Mouse (Mus musculus): ENCODE results near the gene Fam166a. TPM values are rescaled to one million over a fixed set of nuclear protein-coding genes. Genes with fewer than 3 reads are reported as not detected.

Fam166a gene
- total RNA-seq, 1 experiment = 0.49 TPM

GRCm38 (mm10) chr2:25185625-25186574, 32.6 kb upstream of the Fam166a start:
- no peaks in the 10 kb centered on the region for H3K9me3 ChIP-seq (ENCODE audit: control insufficient read depth, insufficient read depth, low read depth, low read length)
- H3K4me3 ChIP-seq (ENCODE audit: insufficient read depth in 1 of 2, low read depth in 1 of 2, low read length in 2 of 2, poor library complexity in 1 of 2, severe bottlenecking in 1 of 2) = peak overlapping the region; percentile 68 to 85
- DNase-seq (ENCODE audit: low read depth, low spot score) = peak; percentile 45
- peak overlapping the region; percentile 71 for H3K9ac ChIP-seq (ENCODE audit: insufficient read depth, low read depth, low read length, poor library complexity, severe bottlenecking)
- H3K27ac ChIP-seq (ENCODE audit: insufficient read depth, low read depth, low read length, poor library complexity, severe bottlenecking) = no peak overlapping the region
- TF ChIP-seq CHD2 (IDR thresholded peaks at IDR 0.05; ENCODE audit: low read depth, low read length) (no peak), MAFK (IDR thresholded peaks at IDR 0.05; ENCODE audit: insufficient read depth, low read depth, low read length) (no peak), ZC3H11A (IDR thresholded peaks at IDR 0.05; ENCODE audit: borderline replicate concordance, low read depth, low read length) (no peak), ZNF384 (IDR thresholded peaks at IDR 0.05; ENCODE audit: low read depth, low read length) (no peak), HCFC1 (IDR thresholded peaks at IDR 0.05; ENCODE audit: borderline replicate concordance, insufficient read depth, low read length) (no peak)
- H3K4me1 ChIP-seq (ENCODE audit: control insufficient read depth in 2 of 2, insufficient read depth in 2 of 2, low read length in 2 of 2, poor library complexity in 1 of 2) = peaks cover 4 to 8% of the 10 kb centered on the region in 2 experiments; a peak in 1 of 4 replicates
- H3K36me3 ChIP-seq (ENCODE audit: control insufficient read depth, insufficient read depth, low read length, poor library complexity, severe bottlenecking) = no peaks in the 10 kb centered on the region
- in situ Hi-C loops (cut with MboI; ENCODE audit: low sequenced_read_pairs in 2 of 2, unreplicated experiment in 2 of 2) = no loop called here

GRCm38 (mm10) chr2:25186575-25186930, 32.0 kb upstream of the Fam166a start:
- in situ Hi-C loops (cut with MboI; ENCODE audit: low sequenced_read_pairs in 2 of 2, unreplicated experiment in 2 of 2) = no loop called here
- Histone ChIP-seq H3K4me1 (ENCODE audit: control insufficient read depth in 2 of 2, insufficient read depth in 2 of 2, low read length in 2 of 2, poor library complexity in 1 of 2) (peaks cover 4 to 8% of the 10 kb centered on the region in 2 experiments; a peak in 1 of 4 replicates), H3K36me3 (ENCODE audit: control insufficient read depth, insufficient read depth, low read length, poor library complexity, severe bottlenecking) (no peaks in the 10 kb centered on the region), H3K9me3 (ENCODE audit: control insufficient read depth, insufficient read depth, low read depth, low read length) (no peaks in the 10 kb centered on the region), H3K4me3 (ENCODE audit: insufficient read depth in 1 of 2, low read depth in 1 of 2, low read length in 2 of 2, poor library complexity in 1 of 2, severe bottlenecking in 1 of 2) (peak overlapping the region; percentile 68 to 85; a peak in 3 of 4 replicates), H3K27ac (ENCODE audit: insufficient read depth, low read depth, low read length, poor library complexity, severe bottlenecking) (no peak overlapping the region), H3K9ac (ENCODE audit: insufficient read depth, low read depth, low read length, poor library complexity, severe bottlenecking) (no peak overlapping the region)
- TF ChIP-seq MAFK (IDR thresholded peaks at IDR 0.05; ENCODE audit: insufficient read depth, low read depth, low read length) (no peak), CHD2 (IDR thresholded peaks at IDR 0.05; ENCODE audit: low read depth, low read length) (no peak), ZNF384 (IDR thresholded peaks at IDR 0.05; ENCODE audit: low read depth, low read length) (no peak), ZC3H11A (IDR thresholded peaks at IDR 0.05; ENCODE audit: borderline replicate concordance, low read depth, low read length) (no peak), HCFC1 (IDR thresholded peaks at IDR 0.05; ENCODE audit: borderline replicate concordance, insufficient read depth, low read length) (no peak)
- no peak for DNase-seq (ENCODE audit: low read depth, low spot score)

GRCm38 (mm10) chr2:25187841-25188240, 30.7 kb upstream of the Fam166a start:
- TF ChIP-seq HCFC1 (IDR thresholded peaks at IDR 0.05; ENCODE audit: borderline replicate concordance, insufficient read depth, low read length) = no peak
- TF ChIP-seq CHD2 (IDR thresholded peaks at IDR 0.05; ENCODE audit: low read depth, low read length) = no peak
- TF ChIP-seq ZNF384 (IDR thresholded peaks at IDR 0.05; ENCODE audit: low read depth, low read length) = no peak
- TF ChIP-seq ZC3H11A (IDR thresholded peaks at IDR 0.05; ENCODE audit: borderline replicate concordance, low read depth, low read length) = no peak
- TF ChIP-seq MAFK (IDR thresholded peaks at IDR 0.05; ENCODE audit: insufficient read depth, low read depth, low read length) = no peak
- no peaks in the 10 kb centered on the region for H3K9me3 ChIP-seq (ENCODE audit: control insufficient read depth, insufficient read depth, low read depth, low read length)
- H3K4me3 ChIP-seq (ENCODE audit: insufficient read depth in 1 of 2, low read depth in 1 of 2, low read length in 2 of 2, poor library complexity in 1 of 2, severe bottlenecking in 1 of 2) = no peak overlapping the region
- H3K9ac ChIP-seq (ENCODE audit: insufficient read depth, low read depth, low read length, poor library complexity, severe bottlenecking) = no peak overlapping the region
- DNase-seq (ENCODE audit: low read depth, low spot score) = no peak
- H3K36me3 ChIP-seq (ENCODE audit: control insufficient read depth, insufficient read depth, low read length, poor library complexity, severe bottlenecking) = no peaks in the 10 kb centered on the region
- in situ Hi-C loops (cut with MboI; ENCODE audit: low sequenced_read_pairs in 2 of 2, unreplicated experiment in 2 of 2) = no loop called here
- H3K27ac ChIP-seq (ENCODE audit: insufficient read depth, low read depth, low read length, poor library complexity, severe bottlenecking) = no peak overlapping the region
- H3K4me1 ChIP-seq (ENCODE audit: control insufficient read depth in 2 of 2, insufficient read depth in 2 of 2, low read length in 2 of 2, poor library complexity in 1 of 2) = peaks cover 4 to 6% of the 10 kb centered on the region in 2 experiments; a peak in 1 of 4 replicates

- Histone ChIP-seq H3K9ac (ENCODE audit: insufficient read depth, low read depth, low read length, poor library complexity, severe bottlenecking) (peak overlapping the region; percentile 12; the same call in 1 of the 2 replicates), H3K27ac (ENCODE audit: insufficient read depth, low read depth, low read length, poor library complexity, severe bottlenecking) (no peak overlapping the region), H3K4me1 (ENCODE audit: control insufficient read depth in 2 of 2, insufficient read depth in 2 of 2, low read length in 2 of 2, poor library complexity in 1 of 2) (peaks cover 2 to 22% of the 10 kb centered on the region in 2 experiments; a peak in 2 of 4 replicates), H3K36me3 (ENCODE audit: control insufficient read depth, insufficient read depth, low read length, poor library complexity, severe bottlenecking) (peaks cover 3% of the 10 kb centered on the region; the same call in 1 of the 2 replicates), H3K9me3 (ENCODE audit: control insufficient read depth, insufficient read depth, low read depth, low read length) (no peaks in the 10 kb centered on the region), H3K4me3 (ENCODE audit: insufficient read depth in 1 of 2, low read depth in 1 of 2, low read length in 2 of 2, poor library complexity in 1 of 2, severe bottlenecking in 1 of 2) (peak overlapping the region; percentile 9 to 35; a peak in 3 of 4 replicates)
- in situ Hi-C loops (cut with MboI; ENCODE audit: low sequenced_read_pairs in 2 of 2, unreplicated experiment in 2 of 2) = no loop called here
- DNase-seq (ENCODE audit: low read depth, low spot score) = peak; percentile 96
- TF ChIP-seq ZNF384 (IDR thresholded peaks at IDR 0.05; ENCODE audit: low read depth, low read length) = no peak
- TF ChIP-seq CHD2 (IDR thresholded peaks at IDR 0.05; ENCODE audit: low read depth, low read length) = no peak
- TF ChIP-seq HCFC1 (IDR thresholded peaks at IDR 0.05; ENCODE audit: borderline replicate concordance, insufficient read depth, low read length) = no peak
- TF ChIP-seq MAFK (IDR thresholded peaks at IDR 0.05; ENCODE audit: insufficient read depth, low read depth, low read length) = no peak
- peak; percentile 82; the same call in 1 of the 2 replicates for TF ChIP-seq ZC3H11A (IDR thresholded peaks at IDR 0.05; ENCODE audit: borderline replicate concordance, low read depth, low read length)
These were observed 25.2 kb upstream of the Fam166a start for GRCm38 (mm10) chr2:25193330-25193770.

All from ES-E14 (cell line).